Mouse (Mus musculus) liver, postnatal 0 days (tissue): ENCODE results near the gene Dnase1l2.

Experiments
- CTCF ChIP-seq: sonication (generic); IDR thresholded peaks from 2 replicates; pipeline ENCODE4 v1.5.1; 2016; ENCODE audit warnings: antibody characterized with exemption, low read depth
- EP300 ChIP-seq: IDR thresholded peaks from 2 replicates; pipeline ENCODE4 v1.6.1; 2016; ENCODE audit warnings: antibody characterized with exemption, low read depth, mild to moderate bottlenecking

DNA sequence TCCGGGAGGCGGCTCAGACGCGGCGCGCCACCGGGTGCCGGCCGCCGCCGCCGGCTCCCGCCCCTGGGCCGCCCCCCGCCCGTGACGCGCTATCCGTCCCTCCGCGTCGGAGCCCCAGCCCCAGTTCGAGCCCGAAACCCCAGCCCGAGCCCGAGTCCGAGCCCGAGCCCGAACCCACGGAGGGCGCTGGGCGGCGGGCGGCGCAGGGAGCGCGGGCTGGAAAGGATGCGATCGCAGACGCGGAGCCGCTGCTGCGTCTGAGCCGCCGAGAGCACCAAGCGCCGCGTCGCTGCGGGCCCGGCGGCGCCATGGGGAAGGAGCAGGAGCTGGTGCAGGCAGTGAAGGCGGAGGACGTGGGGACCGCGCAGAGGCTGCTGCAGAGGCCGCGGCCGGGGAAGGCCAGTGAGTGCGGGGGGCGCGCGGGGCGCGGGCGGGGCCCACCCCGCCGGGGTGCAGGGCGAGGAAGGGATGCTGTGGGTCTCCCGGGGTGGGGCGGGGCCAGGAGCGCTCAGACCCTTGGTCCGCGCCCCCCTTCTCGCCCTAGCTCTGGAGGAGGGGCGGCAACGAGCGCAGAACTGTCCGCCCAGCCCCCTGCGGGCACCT is 45.9 kb upstream of the Dnase1l2 start:
- TF ChIP-seq CTCF (no peak), EP300 (no peak)
